Comparison of ENCODE assay signal across 11 mouse cellular contexts in genomic region chr4:49624969-49625368, GRCm38 (mm10). TPM values are rescaled to one million over a fixed set of nuclear protein-coding genes. Genes with fewer than 3 reads are reported as not detected.
DNase-seq lines count a peak whose midpoint lies in the region; ATAC-seq lines count a peak whose summit lies in the region.
"Not testable (repeated sequence)": the region's sequence is repeated elsewhere in the genome, so short reads cannot be mapped to it uniquely, and the experiment has no call there.
"Had no signal": no experiment of that assay in that cellular context is flagged by ENCODE, and none has a peak within 500 bp of the region (broad histone marks: within the 10 kb centered on the region; RNA-seq: fewer than 3 reads in every experiment).

No protein-coding gene starts in this region.

- WGBS in liver, embryonic 11.5 days = 64% methylated on average over 4 of the region's 4 CpGs
- 48% methylated on average over 4 of the region's 4 CpGs for WGBS in liver, embryonic 12.5 days (ENCODE audit: insufficient replicate concordance)
- 43% methylated on average over 4 of the region's 4 CpGs for WGBS in liver, embryonic 16.5 days (ENCODE audit: insufficient replicate concordance)

- not testable (repeated sequence) for H3K36me3 ChIP-seq in liver, embryonic 11.5 days (ENCODE audit: control insufficient read depth, insufficient read depth, low read length); liver, embryonic 12.5 days; liver, embryonic 16.5 days (ENCODE audit: control insufficient read depth, insufficient read depth)

- not testable (repeated sequence) for H3K9me3 ChIP-seq in liver, embryonic 11.5 days (ENCODE audit: control insufficient read depth, low read length); liver, embryonic 12.5 days (replicated peaks); liver, embryonic 16.5 days (replicated peaks; ENCODE audit: control insufficient read depth, low read length)

- peak; percentile 59; the same call in 1 of the 2 replicates for ATAC-seq in liver, embryonic 11.5 days (replicated peaks; ENCODE audit: low FRiP score)
- ATAC-seq in liver, embryonic 12.5 days = peak; percentile 54; the same call in 1 of the 2 replicates
- peak; percentile 30; the same call in 1 of the 2 replicates for ATAC-seq in liver, embryonic 16.5 days (ENCODE audit: low read depth)

- H3K4me2 ChIP-seq in liver, embryonic 11.5 days; liver, embryonic 12.5 days; liver, embryonic 16.5 days (ENCODE audit: low read depth, low read length): not testable (repeated sequence)

- not testable (repeated sequence) for H3K9ac ChIP-seq in liver, embryonic 11.5 days (ENCODE audit: low read depth, low read length); liver, embryonic 12.5 days; liver, embryonic 16.5 days (ENCODE audit: low read depth, low read length)

- not testable (repeated sequence) for H3K27me3 ChIP-seq in liver, embryonic 11.5 days (replicated peaks; ENCODE audit: control insufficient read depth, insufficient read depth, low read length); liver, embryonic 12.5 days (replicated peaks); liver, embryonic 16.5 days (ENCODE audit: control insufficient read depth, insufficient read depth, low read depth, low read length)

- peak; percentile 22 for DNase-seq in heart, adult 11 months
- peak; percentile 25 for DNase-seq in liver
- not testable (repeated sequence) for DNase-seq in liver, embryonic 11.5 days (ENCODE audit: low spot score)

- not testable (repeated sequence) for H3K4me3 ChIP-seq in liver, embryonic 11.5 days (ENCODE audit: low read depth, low read length); liver, embryonic 12.5 days; liver, embryonic 16.5 days (ENCODE audit: low read depth, low read length)

- H3K27ac ChIP-seq in liver, embryonic 11.5 days (ENCODE audit: low read depth, low read length); liver, embryonic 12.5 days; liver, embryonic 16.5 days (ENCODE audit: low read length): not testable (repeated sequence)

- H3K4me1 ChIP-seq in liver, embryonic 11.5 days (replicated peaks; ENCODE audit: control insufficient read depth, insufficient read depth, low read length); liver, embryonic 16.5 days (ENCODE audit: control insufficient read depth, low read depth, low read length): not testable (repeated sequence)
- H3K4me1 ChIP-seq in liver, embryonic 12.5 days = peaks cover 21% of the 10 kb centered on the region

RNA-seq across cellular contexts. Expression of gene Rnf20, which starts 6.8 kb away (rescaled TPM):
- polyA plus RNA-seq in liver, embryonic 11.5 days (2014; fragmentation: Nextera tagmentation; extraction: Ambion mirVana) = 39.0 and 43.1 TPM in 2 replicates
- 24.0 and 25.1 TPM in 2 replicates for polyA plus RNA-seq in liver, embryonic 12.5 days (2016; fragmentation: Nextera tagmentation; extraction: Ambion mirVana)
- polyA plus RNA-seq in liver, embryonic 16.5 days (2015; fragmentation: Nextera tagmentation; extraction: Ambion mirVana) = 13.6 and 13.7 TPM in 2 replicates

RNA-seq across cellular contexts. Expression of gene Tmem246, which starts 27.3 kb away (rescaled TPM):
- polyA plus RNA-seq in liver, embryonic 11.5 days (2014; fragmentation: Nextera tagmentation; extraction: Ambion mirVana) = 17.4 and 17.8 TPM in 2 replicates
- polyA plus RNA-seq in liver, embryonic 12.5 days (2016; fragmentation: Nextera tagmentation; extraction: Ambion mirVana) = 13.3 and 14.6 TPM in 2 replicates
- polyA plus RNA-seq in liver, embryonic 16.5 days (2015; fragmentation: Nextera tagmentation; extraction: Ambion mirVana) = 5.6 and 6.1 TPM in 2 replicates
- polyA plus RNA-seq: activated CD4-positive, CD25-positive, alpha-beta regulatory T cell, adult 4 months; CD4-positive, CD25-positive, alpha-beta regulatory T cell, adult 4 months; Patski had no signal

RNA-seq across cellular contexts. Expression of gene Ppp3r2, which starts 56.9 kb away (rescaled TPM):
- polyA plus RNA-seq in liver, embryonic 11.5 days (2014; fragmentation: Nextera tagmentation; extraction: Ambion mirVana) = 0.11 TPM in 1 of 2 replicates, not detected in the other
- polyA plus RNA-seq in liver, embryonic 12.5 days (2016; fragmentation: Nextera tagmentation; extraction: Ambion mirVana) = not detected in 2 replicates
- not detected in 2 replicates for polyA plus RNA-seq in liver, embryonic 16.5 days (2015; fragmentation: Nextera tagmentation; extraction: Ambion mirVana)
- polyA plus RNA-seq: adrenal gland, adult 2 months; C2C12; CD4-positive, CD25-positive, alpha-beta regulatory T cell, adult 4 months; G1E; Patski had no signal
